Mouse (Mus musculus): Measurements from ENCODE around the gene Zfp689.

Zfp689 gene

GRCm38 (mm10) chr7:127448521-127449300 lies at the start of gene Zfp689:
Gene Zfp689 (minus strand): TSS chr7:127449158.
- CTCF ChIA-PET, result no interaction called here

- CTCF ChIA-PET, result no interaction called here
Observed at GRCm38 (mm10) chr7:127498407-127498806, 49.4 kb upstream of the Zfp689 start.

GRCm38 (mm10) chr7:127497382-127497781 lies 48.4 kb upstream of the Zfp689 start:
- CTCF ChIA-PET, result interaction anchor here (0.6 kb wide), 1 partner anchor 63 kb away, joined by 20 read pairs; no protein-coding TSS in a partner anchor

GRCm38 (mm10) chr7:127494648-127495047 lies 45.7 kb upstream of the Zfp689 start:
- CTCF ChIA-PET, result interaction anchor here (0.7 kb wide), 1 partner anchor 1334 kb away, joined by 5 read pairs; no protein-coding TSS in a partner anchor

- CTCF ChIA-PET, result no interaction called here
Observed at GRCm38 (mm10) chr7:127491846-127492245, 42.9 kb upstream of the Zfp689 start.

- CTCF ChIA-PET, result no interaction called here
Observed at GRCm38 (mm10) chr7:127489982-127490381, 41.0 kb upstream of the Zfp689 start.

- CTCF ChIA-PET, result interaction anchor here (0.6 to 0.9 kb wide), 4 partner anchors 9 to 67 kb away, joined by 3 to 7 read pairs (median 6); partner anchors contain the start of gene Fbrs
Observed at GRCm38 (mm10) chr7:127488364-127488763, 39.4 kb upstream of the Zfp689 start.

GRCm38 (mm10) chr7:127485416-127485815 lies 36.5 kb upstream of the Zfp689 start:
- CTCF ChIA-PET, result no interaction called here

GRCm38 (mm10) chr7:127480321-127480720 lies 31.4 kb upstream of the Zfp689 start:
- CTCF ChIA-PET, result interaction anchor here (0.6 to 1.2 kb wide), 3 partner anchors 20 to 27 kb away, joined by 3 read pairs; no protein-coding TSS in a partner anchor

GRCm38 (mm10) chr7:127479318-127480225 lies 30.6 kb upstream of the Zfp689 start:
- CTCF ChIA-PET, result interaction anchor here (0.6 to 0.7 kb wide), 2 partner anchors 8 to 21 kb away, joined by 3 read pairs; no protein-coding TSS in a partner anchor

GRCm38 (mm10) chr7:127478635-127479317 lies 29.8 kb upstream of the Zfp689 start, which contains the start of gene Fbrs:
Gene Fbrs (plus strand): TSS chr7:127479199.
- CTCF ChIA-PET, result interaction anchor here (0.7 kb wide), 1 partner anchor 9 kb away, joined by 3 read pairs; no protein-coding TSS in a partner anchor

GRCm38 (mm10) chr7:127477687-127478634 lies 29.0 kb upstream of the Zfp689 start:
- CTCF ChIA-PET, result no interaction called here

- CTCF ChIA-PET, result no interaction called here
Observed at GRCm38 (mm10) chr7:127476855-127477254, 27.9 kb upstream of the Zfp689 start.

- CTCF ChIA-PET, result no interaction called here
Observed at GRCm38 (mm10) chr7:127476336-127476735, 27.4 kb upstream of the Zfp689 start.

- CTCF ChIA-PET, result interaction anchor here (0.5 kb wide), 1 partner anchor 13 kb away, joined by 7 read pairs; no protein-coding TSS in a partner anchor
Observed at GRCm38 (mm10) chr7:127475186-127475740, 26.3 kb upstream of the Zfp689 start.

GRCm38 (mm10) chr7:127474378-127475070 lies 25.6 kb upstream of the Zfp689 start:
- CTCF ChIA-PET, result no interaction called here

- CTCF ChIA-PET, result no interaction called here
Observed at GRCm38 (mm10) chr7:127473705-127474104, 24.7 kb upstream of the Zfp689 start.

GRCm38 (mm10) chr7:127472060-127472459 lies 23.1 kb upstream of the Zfp689 start:
- CTCF ChIA-PET, result no interaction called here

- CTCF ChIA-PET, result no interaction called here
Observed at GRCm38 (mm10) chr7:127471646-127472010, 22.7 kb upstream of the Zfp689 start.

All from spleen, embryonic (tissue).